Mouse (Mus musculus) neural tube, embryonic 14.5 days (tissue): ENCODE measurements around the gene Foxl2. TPM values are rescaled to one million over a fixed set of nuclear protein-coding genes. Genes with fewer than 3 reads are reported as not detected.

Source experiments
- ATAC-seq: fragments of 200-750 bp; cut with Nextera tagmentation; 2 replicates; pipeline ENCODE4 v1.8.0; 2017; ENCODE audit warnings: low read depth, mild to moderate bottlenecking, moderate TSS enrichment, moderate library complexity
- H3K27ac ChIP-seq: fragments of 300-500 bp; sonication (generic); 2 replicates; pipeline ENCODE4 v1.5.1; 2014; ENCODE audit warnings: low read depth, mild to moderate bottlenecking, control low read depth, low read length, moderate library complexity, mixed read lengths
- H3K27me3 ChIP-seq: fragments of 300-500 bp; sonication (generic); 2 replicates; pipeline ENCODE4 v1.6.1; 2014; ENCODE audit warnings: low read length; ENCODE audit not compliant: control insufficient read depth, insufficient read depth
- H3K36me3 ChIP-seq: fragments of 300-500 bp; sonication (generic); 2 replicates; pipeline ENCODE4 v1.6.1; 2014; ENCODE audit warnings: low read length, mixed read lengths; ENCODE audit not compliant: control insufficient read depth, insufficient read depth
- H3K4me1 ChIP-seq: fragments of 300-500 bp; sonication (generic); 2 replicates; pipeline ENCODE4 v1.6.1; 2014; ENCODE audit warnings: low read length; ENCODE audit not compliant: control insufficient read depth, insufficient read depth
- H3K4me2 ChIP-seq: fragments of 300-500 bp; sonication (generic); 2 replicates; pipeline ENCODE4 v1.6.1; 2014; ENCODE audit warnings: mild to moderate bottlenecking, low read depth, low read length, control low read depth
- H3K4me3 ChIP-seq: fragments of 300-500 bp; sonication (generic); 2 replicates; pipeline ENCODE4 v1.5.1; 2014; ENCODE audit warnings: low read depth, low read length, control low read depth, mixed read lengths
- H3K9ac ChIP-seq: fragments of 300-500 bp; sonication (generic); replicated peaks from 2 replicates; pipeline ENCODE4 v1.6.1; 2014; ENCODE audit warnings: low read depth, mild to moderate bottlenecking, control low read depth, low read length, mixed read lengths
- H3K9me3 ChIP-seq: fragments of 300-500 bp; sonication (generic); 2 replicates; pipeline ENCODE4 v1.6.1; 2016; ENCODE audit warnings: low read length; ENCODE audit not compliant: control insufficient read depth
- WGBS: fragments of 180-500 bp; shearing (Covaris S2); extraction: QIAGEN DNeasy Blood & Tissue Kit; methylation state at CpG from one replicate; pipeline ENCODE4 v1.1.7; 2014; 5-methylcytosine and 5-hydroxymethylcytosine counted together
- polyA plus RNA-seq: library from polyadenylated mRNA; unstranded; fragments of >200 nt; fragmentation: Nextera tagmentation; extraction: Ambion mirVana; gene quantifications from 2 replicates; pipeline ENCODE4 v1.2.1, GENCODE M21; 2014

Foxl2 gene
- polyA plus RNA-seq, 1 experiment from 2014 or later = 0.32 TPM

DNA sequence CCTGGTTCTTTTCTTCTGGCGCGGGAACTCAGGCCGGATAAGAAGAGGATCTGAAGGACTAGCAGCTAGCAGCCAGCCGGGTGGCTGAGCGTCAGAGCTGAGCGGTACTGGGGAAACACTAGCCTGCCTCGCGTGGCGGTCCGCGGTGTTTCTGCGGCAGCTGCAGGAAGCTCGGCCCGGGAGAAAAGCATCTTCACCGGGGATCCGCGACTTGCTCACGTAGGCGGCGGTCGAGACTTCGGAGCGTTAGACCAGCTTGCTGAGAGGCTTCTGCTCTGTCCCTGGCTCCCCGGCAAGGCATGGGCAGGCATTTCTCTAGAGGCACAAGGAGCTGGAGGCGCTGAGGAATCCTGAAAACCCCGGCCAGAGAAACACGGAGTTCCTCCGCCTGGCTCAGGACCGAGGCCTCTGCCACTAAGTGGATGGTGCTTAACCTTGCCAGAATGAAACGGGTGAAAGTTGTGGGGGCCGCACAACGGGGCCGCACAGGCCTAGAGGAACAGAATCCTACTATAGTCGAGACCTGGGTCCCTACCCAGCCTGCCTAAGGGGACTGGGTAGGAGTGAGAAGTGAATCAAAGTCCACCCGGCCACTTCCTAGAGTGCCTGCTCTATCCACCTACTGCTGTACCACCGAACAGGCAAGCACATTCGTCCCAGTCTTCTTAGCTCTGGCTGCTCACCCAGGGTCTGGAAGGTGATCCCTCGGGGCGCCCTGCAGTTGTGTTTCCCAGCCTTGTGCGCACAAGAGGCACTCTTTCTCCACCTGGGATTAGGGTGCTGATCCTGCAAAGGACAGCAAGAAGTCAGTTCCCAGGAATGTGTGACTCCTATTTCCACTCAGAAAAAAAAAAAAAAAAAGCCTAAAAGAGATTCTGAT is 2.7 kb upstream of the Foxl2 start:
- peak; percentile 42; the same call in 1 of the 2 replicates for ATAC-seq

GRCm38 (mm10) chr9:98953291-98953690 is 1.8 kb upstream of the Foxl2 start:
- Histone ChIP-seq H3K9me3 (no peaks in the 10 kb centered on the region), H3K36me3 (no peaks in the 10 kb centered on the region), H3K27me3 (peaks cover 51% of the 10 kb centered on the region), H3K4me3 (no peak overlapping the region), H3K9ac (no peak overlapping the region), H3K4me2 (no peak overlapping the region), H3K27ac (no peak overlapping the region), H3K4me1 (peaks cover 17% of the 10 kb centered on the region)
- ATAC-seq = no peak
- WGBS = 9% methylated on average over 4 of the region's 4 CpGs

More for the DNA sequence above, 2.7 kb upstream of the Foxl2 start:
- peaks cover 47% of the 10 kb centered on the region for H3K27me3 ChIP-seq
- H3K36me3 ChIP-seq = no peaks in the 10 kb centered on the region
- WGBS = under 1% methylated on average over 39 of the region's 40 CpGs
- H3K9ac ChIP-seq = no peak overlapping the region
- peaks cover 17% of the 10 kb centered on the region for H3K4me1 ChIP-seq
- H3K4me2 ChIP-seq = 0 out of 2 replicates have a peak overlapping the region, but pooled peaks have one; percentile 12
- H3K9me3 ChIP-seq = no peaks in the 10 kb centered on the region
- H3K4me3 ChIP-seq = no peak overlapping the region
- no peak overlapping the region for H3K27ac ChIP-seq

DNA sequence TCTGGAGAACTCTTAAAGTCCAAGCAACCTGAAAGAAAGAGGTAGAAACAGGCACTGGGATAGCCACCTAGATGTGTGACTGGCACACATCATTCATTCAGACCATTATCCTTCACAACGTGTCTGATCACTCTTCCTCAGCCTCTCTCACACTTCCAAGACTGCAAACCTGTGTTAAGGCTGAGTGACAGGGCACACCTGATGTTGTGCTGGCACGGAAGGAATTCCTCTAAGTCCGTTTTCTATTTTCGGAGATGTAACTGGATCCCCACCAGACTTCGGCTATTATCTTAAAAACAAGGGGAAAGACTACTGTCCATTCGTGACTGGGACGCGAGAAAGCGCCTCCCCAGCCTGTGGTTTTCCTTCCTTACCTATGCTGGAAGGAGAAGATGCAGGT is 1.3 kb upstream of the Foxl2 start:
- Histone ChIP-seq H3K4me3 (no peak overlapping the region), H3K4me1 (peaks cover 17% of the 10 kb centered on the region), H3K27me3 (peaks cover 53% of the 10 kb centered on the region), H3K36me3 (no peaks in the 10 kb centered on the region), H3K4me2 (no peak overlapping the region), H3K27ac (no peak overlapping the region), H3K9ac (no peak overlapping the region), H3K9me3 (no peaks in the 10 kb centered on the region)
- ATAC-seq = no peak
- 4% methylated on average over 9 of the region's 9 CpGs for WGBS

GRCm38 (mm10) chr9:98954391-98955102 is 541 bp upstream of the Foxl2 start:
- peak overlapping the region; percentile 29; the same call in 1 of the 2 replicates for H3K4me3 ChIP-seq
- H3K9ac ChIP-seq = no peak overlapping the region
- H3K9me3 ChIP-seq = no peaks in the 10 kb centered on the region
- peak overlapping the region; percentile 43; the same call in 1 of the 2 replicates for H3K4me2 ChIP-seq
- H3K36me3 ChIP-seq = no peaks in the 10 kb centered on the region
- peaks cover 17% of the 10 kb centered on the region for H3K4me1 ChIP-seq
- peaks cover 61% of the 10 kb centered on the region for H3K27me3 ChIP-seq
- WGBS = 2% methylated on average over 33 of the region's 33 CpGs
- ATAC-seq = no peak
- H3K27ac ChIP-seq = no peak overlapping the region

- H3K4me1 ChIP-seq = peaks cover 17% of the 10 kb centered on the region
- under 1% methylated on average over 55 of the region's 60 CpGs for WGBS
- H3K4me3 ChIP-seq = peak overlapping the region; percentile 29
- peaks cover 63% of the 10 kb centered on the region for H3K27me3 ChIP-seq
- peak overlapping the region; percentile 43 for H3K4me2 ChIP-seq
- no peaks in the 10 kb centered on the region for H3K36me3 ChIP-seq
- H3K27ac ChIP-seq = peak overlapping the region; percentile 39; the same call in 1 of the 2 replicates
- H3K9me3 ChIP-seq = no peaks in the 10 kb centered on the region
- ATAC-seq = no peak
- 0 out of 2 replicates have a peak overlapping the region, but pooled peaks have one; percentile 25 for H3K9ac ChIP-seq
These were observed 682 bp downstream of the Foxl2 start for GRCm38 (mm10) chr9:98955716-98956224.

- peak overlapping the region; percentile 43 for H3K4me2 ChIP-seq
- ATAC-seq = no peak
- no peaks in the 10 kb centered on the region for H3K36me3 ChIP-seq
- H3K9ac ChIP-seq = peak overlapping the region; percentile 34
- peaks cover 65% of the 10 kb centered on the region for H3K27me3 ChIP-seq
- peaks cover 17% of the 10 kb centered on the region for H3K4me1 ChIP-seq
- under 1% methylated on average over 76 of the region's 80 CpGs for WGBS
- H3K9me3 ChIP-seq = no peaks in the 10 kb centered on the region
- H3K4me3 ChIP-seq = peak overlapping the region; percentile 29
- H3K27ac ChIP-seq = no peak overlapping the region
These were observed 1.7 kb downstream of the Foxl2 start for GRCm38 (mm10) chr9:98956591-98957381.

DNA sequence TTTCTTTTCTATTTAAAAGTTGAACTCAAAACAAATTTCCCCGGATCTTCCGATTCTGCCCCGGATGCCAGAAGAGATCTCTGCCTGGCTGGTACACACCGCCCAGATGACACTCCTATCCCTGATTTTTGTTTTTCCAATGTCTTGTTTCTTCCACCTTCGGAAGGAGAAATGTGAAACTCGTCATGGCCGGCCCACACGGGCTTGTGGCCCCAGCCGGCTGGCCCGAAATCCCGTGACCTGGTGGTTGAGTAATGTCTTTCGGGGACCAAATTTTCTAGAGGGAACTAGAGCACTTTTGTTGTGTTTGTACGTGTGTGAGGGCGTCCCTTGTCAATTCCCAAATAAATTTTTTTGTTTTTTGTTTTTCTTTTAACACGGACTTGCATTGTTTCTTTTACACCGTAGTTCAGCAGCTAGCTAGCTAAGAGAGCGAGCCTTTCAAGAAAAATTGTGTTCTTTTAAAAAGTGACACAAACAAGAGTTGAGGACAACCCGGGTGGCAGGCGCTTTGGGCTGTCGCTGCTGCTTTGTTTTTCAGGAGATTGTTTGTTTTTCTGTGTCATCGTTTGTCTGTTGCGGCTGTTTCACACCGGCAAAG is 2.8 kb downstream of the Foxl2 start:
- no peak overlapping the region for H3K4me2 ChIP-seq
- peaks cover 72% of the 10 kb centered on the region for H3K27me3 ChIP-seq
- peak overlapping the region; percentile 11; the same call in 1 of the 2 replicates for H3K4me3 ChIP-seq
- H3K9ac ChIP-seq = no peak overlapping the region
- no peaks in the 10 kb centered on the region for H3K36me3 ChIP-seq
- H3K4me1 ChIP-seq = peaks cover 17% of the 10 kb centered on the region
- H3K27ac ChIP-seq = no peak overlapping the region
- ATAC-seq = no peak
- no peaks in the 10 kb centered on the region for H3K9me3 ChIP-seq
- under 1% methylated on average over 23 of the region's 23 CpGs for WGBS

- Histone ChIP-seq H3K9ac (no peak overlapping the region), H3K9me3 (no peaks in the 10 kb centered on the region), H3K4me3 (no peak overlapping the region), H3K27me3 (peaks cover 73% of the 10 kb centered on the region), H3K36me3 (no peaks in the 10 kb centered on the region), H3K4me2 (no peak overlapping the region), H3K27ac (no peak overlapping the region), H3K4me1 (peaks cover 17% of the 10 kb centered on the region)
- 2% methylated on average over 6 of the region's 6 CpGs for WGBS
- ATAC-seq = no peak
These were observed 3.5 kb downstream of the Foxl2 start for GRCm38 (mm10) chr9:98958628-98959027.
